Mouse (Mus musculus) C2C12 (cell line): Measurements from ENCODE around the gene Defb36.

ENCODE experiments used
- CEBPB ChIP-seq: IDR thresholded peaks from one replicate; pipeline ENCODE4 v1.6.1; 2011; ENCODE audit warnings: low read depth, mild to moderate bottlenecking, control low read depth, moderate library complexity
- CTCF ChIP-seq: IDR thresholded peaks from one replicate; pipeline ENCODE4 v1.5.1; 2011; ENCODE audit not compliant: control insufficient read depth, insufficient read depth, insufficient read length
- FOSL1 ChIP-seq: IDR thresholded peaks from one replicate; pipeline ENCODE4 v1.8.0; 2011; ENCODE audit warnings: mild to moderate bottlenecking, low read length; ENCODE audit not compliant: poor library complexity, insufficient read depth, severe bottlenecking
- MAX ChIP-seq: IDR thresholded peaks from one replicate; pipeline ENCODE4 v1.6.1; 2011; ENCODE audit warnings: mild to moderate bottlenecking, control low read depth
- MYOD1 ChIP-seq: IDR thresholded peaks from one replicate; pipeline ENCODE4 v1.6.1; 2011; ENCODE audit warnings: low read depth; ENCODE audit not compliant: control insufficient read depth, insufficient read length
- MYOG ChIP-seq: IDR thresholded peaks from one replicate; pipeline ENCODE4 v1.6.1; 2011; ENCODE audit not compliant: control insufficient read depth, insufficient read length; ENCODE audit errors: extremely low read depth
- USF1 ChIP-seq: IDR thresholded peaks from one replicate; pipeline ENCODE4 v1.6.1; 2011; ENCODE audit warnings: low read depth, mild to moderate bottlenecking, control low read depth, moderate library complexity

- no peak for TF ChIP-seq MAX
- no peak for TF ChIP-seq CTCF
- peak; percentile 80 for TF ChIP-seq MYOD1
- TF ChIP-seq CEBPB = no peak
- TF ChIP-seq USF1 = no peak
- no peak for TF ChIP-seq MYOG
- TF ChIP-seq FOSL1 = no peak
These were observed 16.4 kb downstream of the Defb36 start for GRCm38 (mm10) chr2:152620367-152621134.
